Mouse (Mus musculus) splenic B cell, adult 2 months (primary cell): ENCODE data around the gene Cracr2b.
"Not testable (repeated sequence)": the region's sequence is repeated elsewhere in the genome, so short reads cannot be mapped to it uniquely, and the experiment has no call there.

Experiments used
- DNase-seq: peaks from one replicate; pipeline ENCODE4 v3.0.0-alpha.2; 2011; ENCODE audit warnings: low read depth, low spot score
- H3K27me3 ChIP-seq: 2 replicates; pipeline ENCODE4 v1.6.1; 2012; ENCODE audit warnings: mild to moderate bottlenecking, low read length, moderate library complexity, mixed read lengths; ENCODE audit not compliant: control insufficient read depth, poor library complexity, insufficient read depth, severe bottlenecking
- H3K36me3 ChIP-seq: 2 replicates; pipeline ENCODE4 v1.6.1; 2012; ENCODE audit warnings: mild to moderate bottlenecking, low read length, moderate library complexity, mixed read lengths; ENCODE audit not compliant: control insufficient read depth, poor library complexity, insufficient read depth, severe bottlenecking

The Cracr2b gene

GRCm38 (mm10) chr7:141438201-141438968 lies 22.5 kb upstream of the Cracr2b start:
- no peaks in the 10 kb centered on the region for H3K27me3 ChIP-seq
- H3K36me3 ChIP-seq = no peaks in the 10 kb centered on the region; the same call in 1 of the 2 replicates
- DNase-seq = no peak

DNA sequence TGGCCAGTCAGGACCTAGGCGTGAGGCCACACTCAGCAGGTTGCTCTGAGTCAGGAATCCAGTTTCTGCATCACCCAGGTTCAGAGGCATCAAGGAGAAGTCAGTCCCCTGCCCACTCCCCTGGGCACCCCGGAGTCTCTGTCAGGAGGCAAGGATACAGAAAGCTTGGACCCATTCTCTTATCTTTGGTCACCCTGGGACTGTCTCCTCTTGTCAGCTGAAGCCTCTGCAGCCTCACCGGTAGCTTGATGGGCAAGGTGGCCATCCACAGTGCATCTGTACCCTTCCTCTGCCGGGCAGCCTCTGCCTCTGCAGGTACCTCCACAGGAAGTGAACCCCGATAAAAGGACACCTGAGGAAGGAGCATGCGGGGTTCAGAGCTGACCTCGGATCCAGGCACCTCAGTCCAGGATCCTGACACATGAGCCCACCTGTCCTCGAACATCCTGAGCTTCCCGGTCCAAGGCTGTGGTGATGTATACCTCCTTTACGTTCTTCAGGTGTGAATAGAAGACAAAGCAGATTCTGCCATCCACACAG lies 21.7 kb upstream of the Cracr2b start:
- Histone ChIP-seq H3K36me3 (no peaks in the 10 kb centered on the region), H3K27me3 (no peaks in the 10 kb centered on the region)
- no peak for DNase-seq

DNA sequence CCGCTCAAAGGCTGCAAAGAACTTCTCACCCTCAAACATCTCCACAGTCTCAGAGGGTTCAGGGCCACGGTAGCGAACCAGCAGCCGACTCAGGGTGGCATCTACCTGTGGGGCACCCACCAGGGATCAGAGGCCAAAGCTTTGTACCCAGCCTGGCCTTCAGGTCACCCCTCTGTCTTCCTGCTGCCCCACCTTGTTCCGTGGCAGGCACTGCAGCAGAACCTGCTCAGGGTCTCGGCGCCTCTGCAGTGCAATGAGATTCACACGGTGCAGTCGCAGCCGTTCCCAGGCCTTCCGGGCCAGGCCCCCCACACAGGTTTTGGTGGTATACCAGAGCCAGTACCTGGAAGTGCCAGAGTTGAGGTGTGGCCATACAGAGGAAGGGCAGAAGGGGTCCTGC lies 21.1 kb upstream of the Cracr2b start:
- no peaks in the 10 kb centered on the region for H3K27me3 ChIP-seq
- DNase-seq = no peak

DNA sequence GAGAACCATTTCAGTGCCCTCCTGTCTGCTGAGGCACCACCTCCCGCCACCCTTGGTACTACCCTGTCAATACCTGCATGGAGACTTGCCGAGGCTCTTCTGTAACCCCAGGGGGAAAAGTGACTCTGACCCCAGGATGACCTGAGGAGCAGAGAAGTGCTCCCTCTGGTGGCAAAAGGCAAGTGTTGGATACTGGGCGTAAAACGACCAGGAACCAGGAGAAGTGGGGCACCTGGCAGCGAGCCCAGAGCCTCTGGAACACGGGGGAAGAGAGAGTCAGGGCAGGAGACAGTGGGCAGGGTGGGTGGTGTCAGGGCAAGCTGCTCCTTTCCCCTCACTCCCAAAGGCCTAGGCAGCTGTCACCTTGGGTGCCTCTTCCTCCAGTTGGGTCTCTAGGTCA lies 20.3 kb upstream of the Cracr2b start:
- Histone ChIP-seq H3K27me3 (no peaks in the 10 kb centered on the region), H3K36me3 (no peaks in the 10 kb centered on the region)
- peak; percentile 72 for DNase-seq

More for the DNA sequence above, 21.1 kb upstream of the Cracr2b start:
- H3K36me3 ChIP-seq = no peaks in the 10 kb centered on the region

- no peaks in the 10 kb centered on the region for H3K36me3 ChIP-seq
- H3K27me3 ChIP-seq = no peaks in the 10 kb centered on the region
- no peak for DNase-seq
Measured at GRCm38 (mm10) chr7:141441460-141441859, 19.4 kb upstream of the Cracr2b start.

DNA sequence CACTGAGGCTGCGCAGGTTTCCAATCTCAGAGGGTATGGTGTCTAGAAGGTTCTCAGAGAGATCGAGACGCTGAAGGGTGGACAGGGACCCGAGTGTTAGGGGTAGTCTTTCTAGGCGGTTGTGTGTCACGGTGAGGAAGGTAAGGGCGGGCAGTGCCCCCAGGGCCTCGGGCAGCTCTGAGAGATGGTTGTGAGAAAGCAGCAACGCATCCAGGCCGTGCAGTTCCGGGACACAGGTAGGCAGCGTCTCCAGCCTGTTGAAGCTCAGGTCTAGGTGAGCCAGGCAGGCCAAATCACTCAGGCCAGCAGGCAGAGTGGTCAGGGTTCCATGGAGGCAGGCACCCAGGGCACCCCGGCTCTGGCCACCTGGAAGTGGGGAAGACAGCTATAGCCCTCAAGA lies 18.7 kb upstream of the Cracr2b start:
- no peak for DNase-seq
- no peaks in the 10 kb centered on the region for H3K27me3 ChIP-seq
- no peaks in the 10 kb centered on the region for H3K36me3 ChIP-seq

DNA sequence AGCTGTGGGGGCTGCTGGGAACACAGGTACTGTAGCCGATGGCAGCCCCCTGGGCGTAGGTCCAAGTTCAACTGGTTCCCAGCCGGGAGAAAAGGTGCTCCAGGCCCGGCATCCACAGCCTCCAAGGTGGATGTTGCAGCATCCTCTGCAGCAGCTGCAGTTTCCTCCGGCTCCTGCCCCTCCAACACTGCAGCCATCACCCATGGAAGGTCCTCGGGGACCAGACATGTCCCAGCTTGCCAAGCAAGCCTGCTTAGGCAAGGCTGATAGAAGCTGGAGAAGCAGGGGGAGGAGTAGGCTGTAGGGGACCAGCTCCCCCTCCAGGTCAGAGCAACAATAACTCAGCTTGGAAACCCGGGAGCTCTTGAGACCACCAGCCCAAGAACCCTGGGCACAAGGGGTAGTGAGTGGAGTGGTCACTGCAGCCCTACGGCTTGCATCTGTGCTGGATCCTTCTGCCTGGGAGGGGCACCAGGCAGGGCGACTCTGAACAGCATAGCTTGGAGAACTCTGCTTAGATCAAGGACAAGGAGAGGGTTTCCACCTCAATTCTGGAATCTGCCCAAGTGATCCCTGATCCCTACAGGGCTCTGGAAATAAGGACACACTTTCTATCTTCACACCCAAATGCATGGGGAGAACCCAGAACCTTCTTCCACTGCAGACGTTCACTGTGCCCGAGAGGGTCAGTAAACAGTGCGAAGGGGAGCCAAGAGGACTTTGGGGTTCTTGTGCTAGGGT lies 17.6 kb upstream of the Cracr2b start:
- Histone ChIP-seq H3K27me3 (no peaks in the 10 kb centered on the region), H3K36me3 (no peaks in the 10 kb centered on the region)
- DNase-seq = no peak

DNA sequence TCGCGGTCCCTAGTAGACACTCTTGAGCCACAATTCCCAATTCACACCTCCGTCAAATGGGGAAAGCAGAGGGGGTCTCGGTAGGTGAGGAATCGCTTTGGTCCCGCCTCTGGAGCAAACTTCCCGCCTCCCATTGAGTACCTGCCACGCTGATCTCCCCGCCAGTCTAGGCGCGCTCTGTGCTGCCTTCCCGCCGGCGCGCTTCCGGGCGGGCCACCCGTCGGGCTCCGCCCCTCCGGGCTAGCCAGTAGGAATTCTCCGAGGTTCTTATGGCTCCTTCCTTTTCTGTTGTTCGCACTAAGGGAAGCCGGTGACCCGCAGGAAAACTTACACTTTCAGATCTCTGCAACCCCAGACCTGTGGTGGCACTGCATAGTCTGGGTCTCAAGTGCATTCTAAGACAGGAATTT lies 17.1 kb upstream of the Cracr2b start, which contains the start of gene Pidd1:
Gene Pidd1, minus strand, starts transcription at position 198 of the 410 bp plus-strand sequence.
- Histone ChIP-seq H3K27me3 (no peaks in the 10 kb centered on the region), H3K36me3 (peaks cover 3% of the 10 kb centered on the region; the same call in 1 of the 2 replicates)
- DNase-seq = peak; percentile 53

GRCm38 (mm10) chr7:141446374-141446773 lies 14.5 kb upstream of the Cracr2b start:
- H3K27me3 ChIP-seq, DNase-seq: not testable (repeated sequence)
- H3K36me3 ChIP-seq = peaks cover 11% of the 10 kb centered on the region

GRCm38 (mm10) chr7:141447110-141447991 lies 13.5 kb upstream of the Cracr2b start, which contains the start of gene Rplp2:
Rplp2 (plus strand) TSS chr7:141447370.
- no peaks in the 10 kb centered on the region for H3K27me3 ChIP-seq
- DNase-seq = peak; percentile 93

DNA sequence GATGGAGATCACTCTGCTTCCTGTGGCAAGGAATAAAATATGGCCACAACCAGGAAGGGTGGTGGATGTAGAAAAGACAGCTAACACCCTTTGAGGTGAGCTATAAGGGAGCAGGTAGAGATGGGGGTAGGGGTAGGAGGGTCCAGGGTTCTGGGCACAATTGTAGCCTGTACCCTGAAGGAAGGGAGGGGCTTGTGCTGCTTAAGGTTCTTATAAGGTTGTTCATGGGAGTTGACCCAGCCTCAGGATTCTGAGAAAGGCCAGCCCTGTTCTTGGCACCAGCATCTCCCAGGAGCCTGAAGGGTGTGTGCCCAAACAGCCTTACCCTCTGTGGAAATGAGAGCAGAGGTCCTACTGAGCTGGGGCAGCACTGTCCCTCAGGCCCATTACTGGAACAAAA lies 9.0 kb upstream of the Cracr2b start:
- Histone ChIP-seq H3K27me3 (no peaks in the 10 kb centered on the region), H3K36me3 (peaks cover 11% of the 10 kb centered on the region)
- DNase-seq = no peak

More at GRCm38 (mm10) chr7:141447110-141447991, 13.5 kb upstream of the Cracr2b start, which contains the start of gene Rplp2:
- peaks cover 11% of the 10 kb centered on the region for H3K36me3 ChIP-seq

DNA sequence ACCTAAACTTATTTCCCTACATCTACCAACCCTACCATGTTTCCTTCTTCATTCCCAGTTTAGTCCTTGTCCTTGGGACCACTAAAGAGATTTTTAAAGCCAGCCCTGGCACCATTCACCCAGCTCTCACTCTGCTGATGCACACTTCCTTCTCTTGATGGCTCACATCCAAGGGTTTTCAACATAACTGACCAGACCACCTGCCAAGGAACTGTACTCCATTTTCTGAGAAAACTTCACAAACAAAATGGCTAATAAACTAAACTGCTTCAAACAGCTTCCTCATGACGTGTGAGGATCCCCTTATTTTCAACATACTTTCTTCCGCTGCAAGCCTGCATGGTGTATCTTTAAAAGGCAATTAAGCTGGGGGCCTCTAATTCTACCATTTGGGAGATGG lies 7.3 kb upstream of the Cracr2b start:
- no peak for DNase-seq
- H3K27me3 ChIP-seq = no peaks in the 10 kb centered on the region
- peaks cover 13% of the 10 kb centered on the region for H3K36me3 ChIP-seq

DNA sequence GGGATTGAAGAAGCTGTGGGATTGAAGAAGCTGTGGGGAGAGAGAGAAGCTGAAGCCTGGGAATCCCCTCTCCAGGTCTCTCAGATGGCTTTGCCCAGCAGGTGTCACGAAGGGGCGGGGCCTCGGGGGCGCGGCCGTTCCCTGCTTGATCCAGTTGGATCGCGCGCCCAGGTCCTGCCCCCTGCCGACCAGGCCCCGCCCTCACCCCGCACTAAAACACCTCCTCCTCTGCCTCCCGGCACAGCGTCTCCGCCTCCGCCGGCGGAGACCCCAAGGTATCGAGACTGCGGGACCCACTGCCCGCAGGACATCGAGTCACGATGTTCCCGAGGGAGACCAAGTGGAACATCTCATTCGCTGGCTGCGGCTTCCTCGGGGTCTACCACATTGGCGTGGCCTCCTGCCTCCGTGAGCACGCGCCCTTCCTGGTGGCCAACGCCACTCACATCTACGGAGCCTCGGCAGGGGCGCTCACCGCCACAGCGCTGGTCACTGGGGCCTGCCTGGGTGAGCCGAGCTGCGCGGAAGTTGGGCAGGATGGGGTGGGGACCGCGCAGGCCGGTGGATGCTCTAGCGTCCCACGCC lies 5.8 kb upstream of the Cracr2b start, which contains the start of gene Pnpla2:
Gene Pnpla2, plus strand, starts transcription at position 232 of the 585 bp plus-strand sequence.
- Histone ChIP-seq H3K27me3 (no peaks in the 10 kb centered on the region), H3K36me3 (peaks cover 18% of the 10 kb centered on the region)
- peak; percentile 95 for DNase-seq
